Mouse (Mus musculus) bone marrow, adult 2 months (tissue): ENCODE data around the gene Nos1ap. TPM values are rescaled to one million over a fixed set of nuclear protein-coding genes. Genes with fewer than 3 reads are reported as not detected.

Experiments
- H3K27ac ChIP-seq: fragments of 200-500 bp; 2 replicates; pipeline ENCODE4 v1.5.1; 2012; ENCODE audit warnings: low read depth, mild to moderate bottlenecking, control low read depth, inconsistent platforms, low read length; ENCODE audit not compliant: control insufficient read depth, poor library complexity, insufficient read depth
- H3K4me1 ChIP-seq: fragments of 200-500 bp; 2 replicates; pipeline ENCODE4 v1.6.1; 2011; ENCODE audit warnings: low read length; ENCODE audit not compliant: control insufficient read depth, insufficient read depth
- H3K4me3 ChIP-seq: fragments of 200-500 bp; replicated peaks from 2 replicates; pipeline ENCODE3; 2011; ENCODE audit warnings: mild to moderate bottlenecking, low read depth, low read length, control low read depth; ENCODE audit not compliant: control insufficient read depth
- CTCF ChIP-seq: fragments of 200-500 bp; IDR thresholded peaks from 2 replicates; pipeline ENCODE4 v1.5.1; 2011; ENCODE audit warnings: low read length, control low read depth; ENCODE audit not compliant: control insufficient read depth, insufficient read depth
- POLR2A ChIP-seq: fragments of 200-500 bp; IDR thresholded peaks from 2 replicates; pipeline ENCODE4 v1.6.1; 2011; ENCODE audit warnings: low read depth, mild to moderate bottlenecking, control low read depth, low read length, borderline replicate concordance; ENCODE audit not compliant: control insufficient read depth
- WGBS: fragments of 180-500 bp; shearing (Covaris S2); methylation state at CpG from one replicate; pipeline ENCODE4 v1.1.7; 2018; 5-methylcytosine and 5-hydroxymethylcytosine counted together
- polyA plus RNA-seq: library from polyadenylated mRNA; stranded (reverse); fragments of >200 nt; gene quantifications from 2 replicates; pipeline ENCODE4 v1.2.4, GENCODE M21; 2011; ENCODE audit warnings: low replicate concordance; ENCODE audit not compliant: missing spikeins, insufficient read depth, insufficient read length

The Nos1ap gene
- polyA plus RNA-seq, 1 experiment: 68.3 TPM

- WGBS: 83% methylated on average over 10 of the region's 10 CpGs
Observed at GRCm38 (mm10) chr1:170323001-170323400, 266.7 kb downstream of the Nos1ap start.

DNA sequence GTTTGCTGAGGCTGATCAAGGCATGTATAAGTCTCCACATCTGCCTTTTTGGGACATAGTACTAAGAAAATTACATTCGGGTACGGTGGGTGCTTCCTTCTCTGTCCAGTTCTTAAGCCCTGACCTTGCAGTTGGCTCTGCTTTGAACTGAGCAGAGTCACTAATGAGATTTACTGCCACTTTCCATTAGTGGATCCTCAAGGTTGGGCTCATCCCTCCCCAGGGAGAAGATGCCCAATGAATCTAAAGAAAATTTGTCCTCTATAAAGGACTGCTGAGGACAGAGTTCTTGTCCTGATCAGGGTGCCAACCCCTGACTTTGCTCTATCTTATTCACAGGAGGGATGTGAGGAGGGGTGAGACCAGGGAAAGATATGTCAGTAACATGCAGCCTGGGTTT, 267.6 kb downstream of the Nos1ap start:
- 93% methylated on average over 2 of the region's 2 CpGs for WGBS
- no peak overlapping the region for H3K4me3 ChIP-seq
- no peak for TF ChIP-seq POLR2A
- no peak for TF ChIP-seq CTCF
- no peak overlapping the region for H3K27ac ChIP-seq
- no peaks in the 10 kb centered on the region for H3K4me1 ChIP-seq

More at GRCm38 (mm10) chr1:170323001-170323400, 266.7 kb downstream of the Nos1ap start:
- H3K4me1 ChIP-seq: no peaks in the 10 kb centered on the region
- no peak overlapping the region for H3K4me3 ChIP-seq
- TF ChIP-seq POLR2A (no peak), CTCF (no peak)
- no peak overlapping the region for H3K27ac ChIP-seq

DNA sequence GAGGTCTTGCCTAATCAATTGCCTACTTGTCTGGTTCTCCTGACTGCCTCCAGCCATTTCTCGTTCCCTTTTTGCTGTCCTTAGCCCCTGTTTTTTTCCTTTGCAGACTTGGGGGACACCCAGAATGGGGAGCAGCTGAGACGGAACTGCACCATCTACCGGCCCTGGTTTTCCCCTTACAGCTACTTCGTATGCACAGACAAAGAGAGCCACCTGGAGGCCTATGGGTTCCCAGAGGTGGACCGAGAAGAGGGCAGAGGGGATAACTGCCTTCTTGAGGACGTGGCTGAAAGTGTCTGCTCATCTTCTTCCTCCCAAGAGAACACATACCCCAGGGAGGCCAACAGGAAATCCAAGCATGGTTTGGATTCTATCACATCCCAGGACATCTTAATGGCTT, 278.2 kb downstream of the Nos1ap start:
- 71% methylated on average over 6 of the region's 6 CpGs for WGBS
- Histone ChIP-seq H3K4me3 (no peak overlapping the region), H3K4me1 (no peaks in the 10 kb centered on the region), H3K27ac (no peak overlapping the region)
- TF ChIP-seq CTCF: no peak
- TF ChIP-seq POLR2A: no peak

GRCm38 (mm10) chr1:170308503-170308902, 281.2 kb downstream of the Nos1ap start, which contains the start of gene Spata46:
Gene Spata46 (plus strand): TSS chr1:170308803.
- 88% methylated on average over 4 of the region's 4 CpGs for WGBS
- H3K27ac ChIP-seq: no peak within 1 kb of the TSS
- no peaks in the 10 kb centered on the region; the same call in 1 of the 2 replicates for H3K4me1 ChIP-seq
- TF ChIP-seq POLR2A (no peak), CTCF (no peak)
- H3K4me3 ChIP-seq: no peak within 1 kb of the TSS

DNA sequence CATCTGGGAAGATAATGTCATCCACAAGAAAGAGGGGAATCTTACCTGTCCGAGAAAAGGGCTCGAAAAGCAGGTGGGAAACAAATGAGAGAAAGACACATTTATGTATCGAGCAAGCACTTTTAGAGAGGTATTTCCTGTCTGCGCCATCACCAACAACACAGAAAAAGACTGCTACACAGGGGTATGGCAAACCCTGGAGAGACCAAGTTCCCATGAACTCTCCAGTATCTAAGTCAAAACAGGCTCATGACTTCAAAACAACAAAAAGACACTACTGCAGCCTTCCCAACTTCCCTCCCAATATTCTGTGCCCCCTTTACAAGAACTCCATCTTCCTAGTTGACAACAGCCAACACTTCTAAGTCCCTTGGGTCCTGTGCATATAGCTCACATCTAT, 283.4 kb downstream of the Nos1ap start, which contains the start of gene Gm7694:
Gene Gm7694 (minus strand): TSS at position 101 of the 400 bp plus-strand sequence.
- Histone ChIP-seq H3K4me1 (no peaks in the 10 kb centered on the region; the same call in 1 of the 2 replicates), H3K27ac (no peak within 1 kb of the TSS), H3K4me3 (no peak within 1 kb of the TSS)
- TF ChIP-seq POLR2A (no peak), CTCF (no peak)
- WGBS: 86% methylated on average over 4 of the region's 4 CpGs

- Histone ChIP-seq H3K4me3 (no peak overlapping the region), H3K27ac (peak overlapping the region; percentile 24; the same call in 1 of the 2 replicates), H3K4me1 (no peaks in the 10 kb centered on the region; the same call in 1 of the 2 replicates)
- WGBS: 43% methylated on average over 10 of the region's 10 CpGs
- TF ChIP-seq CTCF: no peak
- TF ChIP-seq POLR2A: no peak
Observed at GRCm38 (mm10) chr1:170305002-170305401, 284.7 kb downstream of the Nos1ap start.

DNA sequence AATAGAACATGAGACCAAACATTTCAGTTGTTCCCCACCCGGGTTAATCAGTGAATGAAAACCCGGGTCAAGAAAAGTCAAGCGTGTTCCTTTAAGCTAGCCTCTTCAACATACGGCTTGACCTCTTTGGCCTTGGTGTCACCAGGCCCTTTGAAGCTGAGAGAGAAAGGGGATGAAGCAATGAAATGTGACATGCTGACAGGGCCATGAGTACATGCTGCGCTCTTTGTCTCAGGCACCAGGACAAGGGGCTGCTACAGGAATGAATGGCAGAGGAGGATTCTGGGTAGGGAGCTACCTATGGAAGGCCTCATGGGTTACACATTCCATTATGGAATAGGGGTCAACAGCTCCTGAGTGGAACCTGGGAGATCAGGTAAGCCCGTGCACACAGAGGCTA, 286.6 kb downstream of the Nos1ap start:
- TF ChIP-seq POLR2A (no peak), CTCF (no peak)
- Histone ChIP-seq H3K4me3 (no peak overlapping the region), H3K27ac (no peak overlapping the region), H3K4me1 (no peaks in the 10 kb centered on the region; the same call in 1 of the 2 replicates)
- WGBS: 85% methylated on average over 6 of the region's 6 CpGs

DNA sequence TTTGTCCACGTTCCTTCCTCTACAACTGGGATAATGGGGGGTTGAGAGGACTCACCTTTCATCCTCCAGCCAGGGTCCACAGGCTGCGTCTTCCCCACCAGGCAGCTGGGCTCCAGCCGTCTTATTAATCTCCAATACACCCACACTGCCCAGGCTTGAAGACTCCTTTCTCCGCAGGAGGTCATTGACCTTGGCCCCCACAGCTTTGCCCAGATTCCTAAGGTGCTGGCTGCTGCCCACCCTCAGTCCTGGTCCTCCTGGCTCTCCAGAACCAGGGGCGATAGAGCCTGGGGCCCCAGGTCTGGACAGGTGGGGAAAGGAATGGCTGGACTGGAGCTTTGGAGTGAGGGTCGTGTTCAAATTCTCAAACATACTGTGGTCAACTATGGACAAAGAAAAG, 287.2 kb downstream of the Nos1ap start:
- 85% methylated on average over 6 of the region's 6 CpGs for WGBS
- H3K4me1 ChIP-seq: no peaks in the 10 kb centered on the region; the same call in 1 of the 2 replicates
- no peak overlapping the region for H3K27ac ChIP-seq
- TF ChIP-seq CTCF (no peak), POLR2A (no peak)
- H3K4me3 ChIP-seq: no peak overlapping the region

GRCm38 (mm10) chr1:170301686-170302085, 288.0 kb downstream of the Nos1ap start:
- no peak for TF ChIP-seq POLR2A
- TF ChIP-seq CTCF: no peak
- no peak overlapping the region for H3K27ac ChIP-seq
- H3K4me1 ChIP-seq: no peaks in the 10 kb centered on the region; the same call in 1 of the 2 replicates
- 87% methylated on average over 9 of the region's 9 CpGs for WGBS
- H3K4me3 ChIP-seq: no peak overlapping the region

- 53% methylated on average over 4 of the region's 4 CpGs for WGBS
- Histone ChIP-seq H3K27ac (no peak overlapping the region), H3K4me1 (no peaks in the 10 kb centered on the region), H3K4me3 (no peak overlapping the region)
- TF ChIP-seq CTCF (no peak), POLR2A (no peak)
Observed at GRCm38 (mm10) chr1:170299496-170299895, 290.2 kb downstream of the Nos1ap start.
